Mouse (Mus musculus): ENCODE measurements around the gene Vps52. TPM values are rescaled to one million over a fixed set of nuclear protein-coding genes. Genes with fewer than 3 reads are reported as not detected.
"Not testable (repeated sequence)": the region's sequence is repeated elsewhere in the genome, so short reads cannot be mapped to it uniquely, and the experiment has no call there.

Vps52 gene
- polyA plus RNA-seq, 1 experiment = 24.4 TPM

- Histone ChIP-seq H3K79me2 (ENCODE audit: control insufficient read depth, insufficient read depth) (peaks cover 12% of the 10 kb centered on the region), H3K27me3 (ENCODE audit: control insufficient read depth, insufficient read depth, insufficient read length) (no peaks in the 10 kb centered on the region), H3K4me3 (ENCODE audit: insufficient read depth, poor library complexity, severe bottlenecking) (no peak overlapping the region), H3K36me3 (ENCODE audit: control insufficient read depth, insufficient read depth) (peaks cover 46% of the 10 kb centered on the region), H3K79me3 (ENCODE audit: low read depth) (no peaks in the 10 kb centered on the region), H3ac (ENCODE audit: control insufficient read depth, insufficient read length, low read depth) (no peak overlapping the region)
- TF ChIP-seq MAX (IDR thresholded peaks at IDR 0.05) = no peak
- TF ChIP-seq MYOG (IDR thresholded peaks at IDR 0.05; ENCODE audit: control insufficient read depth, extremely low read depth, insufficient read length) = no peak
- no peak for TF ChIP-seq USF1 (IDR thresholded peaks at IDR 0.05; ENCODE audit: low read depth)
- TF ChIP-seq MYOD1 (IDR thresholded peaks at IDR 0.05; ENCODE audit: control insufficient read depth, insufficient read length, low read depth) = no peak
Observed at GRCm38 (mm10) chr17:33947430-33948089, 8.1 kb upstream of the Vps52 start.

DNA sequence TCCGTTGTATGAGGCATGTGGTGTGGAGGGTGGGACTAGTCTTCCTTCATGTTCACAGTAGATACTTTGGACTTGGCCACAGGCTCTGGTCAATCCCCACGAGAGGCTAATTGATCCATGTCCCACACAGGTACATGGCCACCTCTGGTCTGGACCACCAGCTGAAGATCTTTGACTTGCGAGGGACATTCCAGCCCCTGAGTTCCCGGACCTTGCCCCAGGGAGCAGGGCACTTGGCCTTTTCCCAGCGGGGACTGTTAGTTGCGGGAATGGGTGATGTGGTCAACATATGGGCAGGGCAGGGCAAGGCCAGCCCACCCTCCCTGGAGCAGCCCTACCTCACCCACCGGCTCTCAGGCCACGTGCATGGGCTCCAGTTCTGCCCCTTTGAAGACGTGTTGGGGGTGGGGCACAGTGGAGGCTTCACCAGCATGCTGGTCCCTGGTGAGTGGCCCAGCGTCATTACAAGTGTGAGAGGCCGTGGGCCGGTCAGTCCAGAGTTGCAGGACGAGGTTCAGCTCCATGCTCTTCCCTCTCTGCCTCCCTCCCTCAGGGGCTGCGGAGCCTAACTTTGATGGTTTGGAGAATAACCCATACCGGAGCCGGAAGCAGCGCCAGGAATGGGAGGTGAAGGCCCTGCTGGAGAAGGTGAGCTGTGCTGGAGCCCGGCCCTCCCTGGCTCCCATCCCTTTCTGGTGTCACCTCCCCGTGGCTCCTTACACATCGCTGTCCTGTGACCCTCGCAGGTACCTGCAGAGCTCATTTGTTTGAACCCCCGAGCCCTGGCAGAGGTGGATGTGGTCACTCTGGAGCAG is 7.3 kb upstream of the Vps52 start:
- Histone ChIP-seq H3K4me3 (ENCODE audit: insufficient read depth, poor library complexity, severe bottlenecking) (no peak overlapping the region), H3K27me3 (ENCODE audit: control insufficient read depth, insufficient read depth, insufficient read length) (no peaks in the 10 kb centered on the region), H3ac (ENCODE audit: control insufficient read depth, insufficient read length, low read depth) (no peak overlapping the region), H3K79me3 (ENCODE audit: low read depth) (peaks cover 7% of the 10 kb centered on the region), H3K79me2 (ENCODE audit: control insufficient read depth, insufficient read depth) (peaks cover 12% of the 10 kb centered on the region), H3K36me3 (ENCODE audit: control insufficient read depth, insufficient read depth) (peaks cover 48% of the 10 kb centered on the region)
- TF ChIP-seq MAX (IDR thresholded peaks at IDR 0.05) (no peak), MYOG (IDR thresholded peaks at IDR 0.05; ENCODE audit: control insufficient read depth, extremely low read depth, insufficient read length) (no peak), FOSL1 (IDR thresholded peaks at IDR 0.05; ENCODE audit: insufficient read depth, low read length, poor library complexity, severe bottlenecking) (no peak), CTCF (IDR thresholded peaks at IDR 0.05; ENCODE audit: control insufficient read depth, insufficient read depth, insufficient read length) (no peak), MYOD1 (IDR thresholded peaks at IDR 0.05; ENCODE audit: control insufficient read depth, insufficient read length, low read depth) (no peak), CEBPB (IDR thresholded peaks at IDR 0.05; ENCODE audit: low read depth) (no peak)

GRCm38 (mm10) chr17:33948905-33949537 is 6.6 kb upstream of the Vps52 start:
- Histone ChIP-seq H3K79me3 (ENCODE audit: low read depth) (peaks cover 12% of the 10 kb centered on the region), H3K36me3 (ENCODE audit: control insufficient read depth, insufficient read depth) (peaks cover 48% of the 10 kb centered on the region), H3ac (ENCODE audit: control insufficient read depth, insufficient read length, low read depth) (no peak overlapping the region), H3K79me2 (ENCODE audit: control insufficient read depth, insufficient read depth) (peaks cover 19% of the 10 kb centered on the region), H3K27me3 (ENCODE audit: control insufficient read depth, insufficient read depth, insufficient read length) (no peaks in the 10 kb centered on the region), H3K4me3 (ENCODE audit: insufficient read depth, poor library complexity, severe bottlenecking) (no peak overlapping the region)
- TF ChIP-seq MYOD1 (IDR thresholded peaks at IDR 0.05; ENCODE audit: control insufficient read depth, insufficient read length, low read depth) (no peak), CEBPB (IDR thresholded peaks at IDR 0.05; ENCODE audit: low read depth) (no peak), USF1 (IDR thresholded peaks at IDR 0.05; ENCODE audit: low read depth) (no peak), MAX (IDR thresholded peaks at IDR 0.05) (no peak), CTCF (IDR thresholded peaks at IDR 0.05; ENCODE audit: control insufficient read depth, insufficient read depth, insufficient read length) (no peak), FOSL1 (IDR thresholded peaks at IDR 0.05; ENCODE audit: insufficient read depth, low read length, poor library complexity, severe bottlenecking) (no peak), MYOG (IDR thresholded peaks at IDR 0.05; ENCODE audit: control insufficient read depth, extremely low read depth, insufficient read length) (no peak)

DNA sequence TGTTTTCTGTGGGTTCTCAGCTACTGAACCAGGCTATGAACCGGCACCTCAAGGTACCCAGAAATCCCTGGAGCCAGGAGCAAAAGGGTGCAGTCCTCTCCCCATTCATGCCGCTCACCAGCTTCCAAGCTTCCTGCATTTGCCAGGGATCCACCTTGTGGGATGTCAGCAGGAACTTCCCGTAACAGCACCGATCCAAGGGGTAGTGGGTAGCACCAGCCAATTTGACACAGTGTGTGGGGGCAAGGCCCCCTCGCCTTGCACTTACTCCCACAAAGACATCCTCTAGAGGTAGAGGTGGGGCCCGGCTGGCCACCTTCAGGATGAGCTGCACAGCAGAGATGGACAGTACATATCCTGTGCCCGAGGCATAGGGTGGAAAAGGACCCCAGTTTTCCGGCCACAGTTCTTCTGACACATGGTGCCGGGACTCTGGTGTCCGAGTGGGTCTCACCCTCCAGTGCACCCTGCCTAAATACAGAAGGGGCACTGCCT is 5.4 kb upstream of the Vps52 start:
- Histone ChIP-seq H3K79me2 (ENCODE audit: control insufficient read depth, insufficient read depth) (peaks cover 30% of the 10 kb centered on the region), H3K27me3 (ENCODE audit: control insufficient read depth, insufficient read depth, insufficient read length) (no peaks in the 10 kb centered on the region), H3ac (ENCODE audit: control insufficient read depth, insufficient read length, low read depth) (no peak overlapping the region), H3K4me3 (ENCODE audit: insufficient read depth, poor library complexity, severe bottlenecking) (no peak overlapping the region), H3K79me3 (ENCODE audit: low read depth) (peaks cover 24% of the 10 kb centered on the region), H3K36me3 (ENCODE audit: control insufficient read depth, insufficient read depth) (peaks cover 58% of the 10 kb centered on the region)
- no peak for TF ChIP-seq USF1 (IDR thresholded peaks at IDR 0.05; ENCODE audit: low read depth)
- TF ChIP-seq MAX (IDR thresholded peaks at IDR 0.05) = no peak
- TF ChIP-seq MYOD1 (IDR thresholded peaks at IDR 0.05; ENCODE audit: control insufficient read depth, insufficient read length, low read depth) = no peak
- no peak for TF ChIP-seq FOSL1 (IDR thresholded peaks at IDR 0.05; ENCODE audit: insufficient read depth, low read length, poor library complexity, severe bottlenecking)
- TF ChIP-seq CEBPB (IDR thresholded peaks at IDR 0.05; ENCODE audit: low read depth) = no peak
- no peak for TF ChIP-seq CTCF (IDR thresholded peaks at IDR 0.05; ENCODE audit: control insufficient read depth, insufficient read depth, insufficient read length)
- no peak for TF ChIP-seq MYOG (IDR thresholded peaks at IDR 0.05; ENCODE audit: control insufficient read depth, extremely low read depth, insufficient read length)

DNA sequence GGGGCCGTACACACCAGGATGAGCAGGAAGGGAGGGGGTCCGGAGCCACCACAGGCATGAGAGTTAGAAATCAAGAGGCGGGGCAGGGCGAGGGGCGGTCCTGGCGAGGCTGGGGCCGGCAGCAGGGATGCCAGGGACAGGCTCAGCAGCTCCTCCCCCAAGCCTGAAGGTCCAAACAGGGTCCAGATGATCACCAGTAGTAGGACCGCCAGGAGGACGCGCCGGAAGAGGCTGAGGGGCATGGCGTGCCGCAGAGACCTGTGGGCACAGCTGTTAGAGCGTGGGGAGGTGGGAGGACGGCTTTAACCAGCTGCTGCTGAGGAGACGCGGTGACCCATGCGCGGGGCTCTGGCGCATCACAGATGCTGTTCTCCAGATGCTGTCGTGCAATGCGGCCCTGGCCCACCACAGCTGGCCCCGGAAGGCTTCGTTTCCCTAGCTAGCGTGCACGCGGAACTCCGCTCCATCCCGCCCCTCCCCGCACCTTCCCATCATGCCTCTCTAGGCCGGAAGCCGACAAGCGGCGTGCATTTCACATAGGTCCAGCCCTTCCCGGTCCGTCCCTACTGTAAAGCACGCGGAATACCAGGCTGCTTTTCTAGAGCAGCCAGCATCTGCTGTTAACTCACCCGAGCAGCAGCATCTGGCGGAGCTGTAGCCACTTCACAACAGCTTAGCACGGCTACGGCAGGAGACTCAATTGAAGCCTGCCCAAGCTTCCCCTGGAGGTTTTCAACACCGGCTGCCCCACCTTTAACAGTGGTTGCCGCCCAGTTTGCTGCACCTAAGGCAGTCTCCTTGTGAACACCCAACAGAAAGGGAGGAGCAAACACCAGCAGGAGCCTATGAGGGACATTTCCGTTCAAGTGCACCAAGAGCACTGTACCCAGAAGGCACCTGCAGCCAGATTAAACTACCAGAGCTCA is 4.3 kb upstream of the Vps52 start, which contains the start of gene B3galt4:
Gene B3galt4 (minus strand): TSS at position 468 of the 926 bp plus-strand sequence.
- Histone ChIP-seq H3K4me3 (ENCODE audit: insufficient read depth, poor library complexity, severe bottlenecking) (peak within 1 kb of the TSS; percentile 14), H3K36me3 (ENCODE audit: control insufficient read depth, insufficient read depth) (peaks cover 53% of the 10 kb centered on the region), H3K79me2 (ENCODE audit: control insufficient read depth, insufficient read depth) (peaks cover 40% of the 10 kb centered on the region), H3ac (ENCODE audit: control insufficient read depth, insufficient read length, low read depth) (peak within 1 kb of the TSS; percentile 62), H3K27me3 (ENCODE audit: control insufficient read depth, insufficient read depth, insufficient read length) (no peaks in the 10 kb centered on the region), H3K79me3 (ENCODE audit: low read depth) (peaks cover 29% of the 10 kb centered on the region)
- no peak for TF ChIP-seq CEBPB (IDR thresholded peaks at IDR 0.05; ENCODE audit: low read depth)
- TF ChIP-seq CTCF (IDR thresholded peaks at IDR 0.05; ENCODE audit: control insufficient read depth, insufficient read depth, insufficient read length) = no peak
- TF ChIP-seq FOSL1 (IDR thresholded peaks at IDR 0.05; ENCODE audit: insufficient read depth, low read length, poor library complexity, severe bottlenecking) = no peak
- TF ChIP-seq MYOG (IDR thresholded peaks at IDR 0.05; ENCODE audit: control insufficient read depth, extremely low read depth, insufficient read length) = no peak
- no peak for TF ChIP-seq USF1 (IDR thresholded peaks at IDR 0.05; ENCODE audit: low read depth)
- peak; percentile 73 for TF ChIP-seq MYOD1 (IDR thresholded peaks at IDR 0.05; ENCODE audit: control insufficient read depth, insufficient read length, low read depth)
- TF ChIP-seq MAX (IDR thresholded peaks at IDR 0.05) = peak; percentile 34

GRCm38 (mm10) chr17:33952015-33952414 is 3.6 kb upstream of the Vps52 start:
- peaks cover 47% of the 10 kb centered on the region for H3K79me2 ChIP-seq (ENCODE audit: control insufficient read depth, insufficient read depth)
- not testable (repeated sequence) for H3K27me3 ChIP-seq (ENCODE audit: control insufficient read depth, insufficient read depth, insufficient read length); H3K4me3 ChIP-seq (ENCODE audit: insufficient read depth, poor library complexity, severe bottlenecking)
- H3K36me3 ChIP-seq (ENCODE audit: control insufficient read depth, insufficient read depth) = peaks cover 47% of the 10 kb centered on the region
- H3ac ChIP-seq (ENCODE audit: control insufficient read depth, insufficient read length, low read depth) = peak overlapping the region; percentile 62
- H3K79me3 ChIP-seq (ENCODE audit: low read depth) = peaks cover 33% of the 10 kb centered on the region
